Mouse (Mus musculus): ENCODE measurements around the gene Pop5. TPM values are rescaled to one million over a fixed set of nuclear protein-coding genes. Genes with fewer than 3 reads are reported as not detected.
A peak's percentile ranks its signal among the peaks of the same experiment; 100 is the strongest.

Gene Pop5
- polyA plus RNA-seq, 1 experiment from 2014 or later: 114 TPM

DNA sequence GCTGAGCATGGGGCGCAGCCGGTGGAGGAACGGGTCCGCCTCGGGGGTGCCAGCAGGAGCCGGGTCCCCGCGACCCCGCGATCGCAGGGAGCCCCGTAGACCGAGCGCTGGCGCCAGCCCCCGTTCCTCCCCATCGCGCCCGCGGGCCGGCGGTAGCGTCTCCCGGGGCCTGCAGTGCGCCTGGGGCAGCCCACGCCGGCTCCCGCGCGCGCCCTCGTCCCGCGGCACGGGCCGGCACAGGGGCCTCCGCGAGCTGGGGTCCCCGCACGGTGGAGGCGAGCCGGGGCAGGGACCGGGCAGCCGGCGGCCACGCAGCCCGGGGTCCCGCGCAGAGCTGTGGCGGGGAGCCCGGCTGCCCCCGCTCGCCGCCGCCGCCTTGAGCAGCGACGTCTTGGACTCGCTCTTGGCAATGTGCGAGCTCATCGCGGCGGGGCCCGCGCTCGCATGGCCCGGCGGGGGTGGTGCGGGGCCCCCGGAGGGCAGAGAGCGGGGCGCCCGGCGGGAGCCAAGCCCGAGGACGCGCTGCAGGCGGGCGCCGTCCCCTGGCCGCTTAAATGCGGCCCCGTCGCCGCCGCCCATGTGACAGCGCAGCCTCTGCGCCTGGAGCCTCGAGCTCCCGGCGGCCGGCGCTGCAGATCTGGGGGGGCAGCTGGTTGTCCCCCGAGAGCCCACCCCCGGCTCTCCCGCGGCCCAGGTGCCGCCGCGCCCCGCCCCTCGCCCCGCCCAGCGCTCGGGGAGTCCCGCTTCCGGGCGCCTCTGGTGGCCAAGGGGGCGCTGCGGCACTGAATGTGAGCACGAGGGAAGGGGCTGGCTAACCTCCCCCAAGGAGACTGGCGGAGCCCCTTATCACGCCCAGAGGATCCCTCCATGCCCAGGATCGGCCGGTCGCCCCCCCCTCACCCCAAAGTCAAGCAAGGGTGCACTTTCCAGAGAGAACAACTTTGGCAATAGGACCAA, 41.7 kb upstream of the Pop5 start, which contains the start of gene Cabp1:
Gene Cabp1, minus strand, starts transcription at position 713 of the 957 bp plus-strand sequence.
- peak within 1 kb of the TSS; percentile 80 for H3K9ac ChIP-seq
- H3K4me2 ChIP-seq (replicated peaks): peak within 1 kb of the TSS; percentile 99
- H3K9me3 ChIP-seq (ENCODE audit: control insufficient read depth, low read length): no peaks in the 10 kb centered on the region
- H3K27me3 ChIP-seq (ENCODE audit: control insufficient read depth, insufficient read depth, low read length): peaks cover 47% of the 10 kb centered on the region
- DNase-seq (ENCODE audit: low spot score) (peak; percentile 68), ATAC-seq (ENCODE audit: low FRiP score) (peak; percentile 64)
- H3K4me3 ChIP-seq (replicated peaks; ENCODE audit: low read length): peak within 1 kb of the TSS; percentile 70
- H3K36me3 ChIP-seq (replicated peaks; ENCODE audit: control insufficient read depth, insufficient read depth): no peaks in the 10 kb centered on the region
- peak within 1 kb of the TSS; percentile 69 for H3K27ac ChIP-seq
- WGBS: under 1% methylated on average over 112 of the region's 116 CpGs
- peaks cover 14% of the 10 kb centered on the region for H3K4me1 ChIP-seq (replicated peaks; ENCODE audit: control insufficient read depth, insufficient read depth, low read length)

DNA sequence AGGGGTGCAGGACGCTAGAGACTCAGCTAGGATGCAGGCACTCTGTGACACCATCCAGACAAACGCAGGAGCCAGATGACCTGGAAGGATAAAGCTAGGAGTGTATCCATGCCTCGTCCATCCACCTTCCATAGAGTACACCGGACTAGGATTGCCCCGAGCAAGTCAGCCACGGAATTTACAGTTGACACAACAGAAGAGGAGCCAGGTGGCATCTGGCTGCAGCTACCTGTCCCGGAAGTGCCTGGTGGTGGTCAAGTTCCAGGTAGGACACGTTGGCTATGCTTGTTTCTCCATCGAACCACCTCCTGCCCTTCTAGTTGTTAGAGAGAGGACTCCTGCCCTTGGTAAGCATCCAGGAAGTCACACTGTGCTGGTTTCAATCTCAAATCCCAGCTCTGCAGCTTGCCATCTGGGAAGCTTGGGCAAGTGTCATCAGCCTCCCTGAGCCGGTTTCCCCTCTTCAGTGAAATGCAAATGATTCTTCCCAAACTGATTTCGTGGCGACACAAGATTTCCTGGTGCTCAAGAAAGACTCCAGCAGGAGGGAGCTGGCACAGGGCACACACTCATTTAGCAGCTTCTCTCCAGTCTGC, 40.9 kb upstream of the Pop5 start:
- H3K36me3 ChIP-seq (replicated peaks; ENCODE audit: control insufficient read depth, insufficient read depth): no peaks in the 10 kb centered on the region
- 4% methylated on average over 12 of the region's 12 CpGs for WGBS
- peak overlapping the region; percentile 70 for H3K4me3 ChIP-seq (replicated peaks; ENCODE audit: low read length)
- peaks cover 14% of the 10 kb centered on the region for H3K4me1 ChIP-seq (replicated peaks; ENCODE audit: control insufficient read depth, insufficient read depth, low read length)
- peak; percentile 22; the same call in 1 of the 2 replicates for ATAC-seq (ENCODE audit: low FRiP score)
- H3K27me3 ChIP-seq (ENCODE audit: control insufficient read depth, insufficient read depth, low read length): peaks cover 43% of the 10 kb centered on the region
- H3K27ac ChIP-seq: peak overlapping the region; percentile 14; the same call in 1 of the 2 replicates
- H3K9ac ChIP-seq: no peak overlapping the region; the same call in 1 of the 2 replicates
- DNase-seq (ENCODE audit: low spot score): no peak
- H3K4me2 ChIP-seq (replicated peaks): peak overlapping the region; percentile 99
- no peaks in the 10 kb centered on the region for H3K9me3 ChIP-seq (ENCODE audit: control insufficient read depth, low read length)

DNA sequence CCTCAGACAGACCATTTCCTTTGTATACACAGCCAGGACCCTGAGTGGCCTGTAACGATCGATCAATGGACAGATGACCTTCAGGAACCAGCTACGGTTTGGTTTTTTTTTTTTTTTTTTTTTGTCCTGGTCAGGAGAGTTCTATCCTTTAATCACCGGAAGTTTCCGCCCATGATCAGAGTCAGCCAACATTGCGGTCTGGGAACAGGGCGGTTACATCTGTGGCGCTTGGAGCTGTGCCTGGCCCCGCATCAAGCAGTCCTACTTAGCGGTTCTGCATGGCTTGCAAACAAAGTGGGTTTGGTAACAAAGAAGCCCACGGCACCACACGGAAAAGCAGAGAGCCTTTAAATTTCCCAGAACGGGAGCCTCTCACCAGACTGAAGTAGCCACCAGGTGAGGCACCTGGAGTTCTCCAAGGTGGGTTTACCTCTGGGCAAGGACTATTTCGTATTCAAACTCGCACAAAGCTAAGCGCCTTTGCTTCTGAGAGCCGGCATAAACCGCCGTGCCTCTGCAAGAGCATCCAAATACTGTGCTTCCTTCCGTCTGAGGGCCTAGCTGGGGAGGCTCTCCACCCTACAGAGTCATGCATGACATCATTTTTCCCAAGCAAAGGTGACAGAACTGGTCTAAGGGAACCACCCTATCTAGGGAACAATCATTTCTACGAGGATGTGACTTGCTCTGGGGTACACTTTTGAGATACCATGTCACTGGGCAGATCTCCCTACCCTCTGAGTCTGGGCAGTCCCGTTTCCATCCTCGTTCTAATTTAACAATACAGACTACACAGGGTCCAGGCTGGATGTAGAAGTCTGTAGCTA, 31.7 kb upstream of the Pop5 start:
- WGBS: 9% methylated on average over 23 of the region's 23 CpGs
- H3K4me2 ChIP-seq (replicated peaks): peak overlapping the region; percentile 56

DNA sequence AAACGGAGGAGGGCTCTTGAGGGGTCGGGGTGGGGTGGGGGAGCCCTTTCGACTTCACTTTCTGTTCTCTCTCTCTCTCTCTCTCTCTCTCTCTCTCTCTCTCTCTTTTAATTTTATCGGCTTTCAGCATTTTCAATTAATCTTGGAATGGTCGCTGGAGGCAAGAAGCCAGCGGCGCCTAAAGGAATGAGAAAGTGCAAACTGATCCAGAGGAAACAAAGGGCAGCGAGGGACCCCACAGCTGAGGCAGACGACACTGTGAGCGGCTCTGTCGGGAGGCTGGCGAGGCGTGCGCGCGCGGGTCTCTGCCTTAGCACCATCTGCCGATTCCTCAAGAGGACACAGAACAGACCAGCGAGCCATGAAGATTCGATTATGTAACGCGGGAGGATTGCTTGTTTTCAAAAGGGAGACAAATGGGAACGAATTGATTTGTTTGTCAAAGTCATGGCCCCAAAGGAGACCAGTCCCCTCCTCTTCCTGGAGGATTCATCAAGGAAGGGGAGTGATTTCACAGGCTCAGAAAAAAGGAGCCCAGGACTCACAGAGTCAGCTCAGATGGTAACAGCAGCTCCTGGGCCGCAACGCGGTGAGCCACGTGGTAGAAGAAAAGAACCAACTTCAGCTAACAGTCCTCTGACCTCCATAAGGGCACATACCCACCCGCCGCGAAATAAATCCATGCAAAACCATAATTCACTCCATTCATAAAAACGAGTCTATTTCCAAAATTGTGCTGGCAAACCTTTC, 30.9 kb upstream of the Pop5 start:
- no peaks in the 10 kb centered on the region for H3K9me3 ChIP-seq (ENCODE audit: control insufficient read depth, low read length)

More for the DNA sequence above, 31.7 kb upstream of the Pop5 start:
- ATAC-seq (ENCODE audit: low FRiP score): peak; percentile 37; the same call in 1 of the 2 replicates
- Histone ChIP-seq H3K4me1 (replicated peaks; ENCODE audit: control insufficient read depth, insufficient read depth, low read length) (peaks cover 12% of the 10 kb centered on the region; the same call in 1 of the 2 replicates), H3K27ac (peak overlapping the region; percentile 61), H3K36me3 (replicated peaks; ENCODE audit: control insufficient read depth, insufficient read depth) (no peaks in the 10 kb centered on the region), H3K4me3 (replicated peaks; ENCODE audit: low read length) (peak overlapping the region; percentile 22), H3K9ac (peak overlapping the region; percentile 50), H3K27me3 (ENCODE audit: control insufficient read depth, insufficient read depth, low read length) (no peaks in the 10 kb centered on the region; the same call in 1 of the 2 replicates), H3K9me3 (ENCODE audit: control insufficient read depth, low read length) (no peaks in the 10 kb centered on the region)
- DNase-seq (ENCODE audit: low spot score): no peak

DNA sequence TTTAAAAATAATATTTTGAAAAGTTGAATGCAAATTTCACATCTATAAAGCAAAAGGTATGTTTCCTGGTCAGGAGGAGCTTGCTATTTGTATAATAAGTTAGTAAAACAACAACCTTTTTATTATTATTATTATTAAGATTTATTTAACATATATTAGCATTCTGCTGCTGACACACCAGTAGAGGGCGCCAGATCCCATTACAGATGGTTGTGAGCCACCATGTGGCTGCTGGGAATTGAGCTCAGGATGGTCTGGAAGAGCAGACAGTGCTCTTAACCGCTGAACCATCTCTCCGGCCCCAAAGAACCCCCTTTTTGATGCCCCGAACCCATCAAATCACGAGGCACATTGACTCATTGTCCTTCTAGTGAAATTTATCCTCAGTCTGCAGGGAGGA, 28.4 kb upstream of the Pop5 start:
- Histone ChIP-seq H3K4me2 (replicated peaks) (no peak overlapping the region), H3K36me3 (replicated peaks; ENCODE audit: control insufficient read depth, insufficient read depth) (no peaks in the 10 kb centered on the region)
- ATAC-seq (ENCODE audit: low FRiP score): no peak

More for the DNA sequence above, 30.9 kb upstream of the Pop5 start:
- Histone ChIP-seq H3K4me1 (replicated peaks; ENCODE audit: control insufficient read depth, insufficient read depth, low read length) (peaks cover 12% of the 10 kb centered on the region; the same call in 1 of the 2 replicates), H3K36me3 (replicated peaks; ENCODE audit: control insufficient read depth, insufficient read depth) (no peaks in the 10 kb centered on the region), H3K27ac (peak overlapping the region; percentile 61), H3K9ac (peak overlapping the region; percentile 50), H3K27me3 (ENCODE audit: control insufficient read depth, insufficient read depth, low read length) (no peaks in the 10 kb centered on the region; the same call in 1 of the 2 replicates), H3K4me2 (replicated peaks) (peak overlapping the region; percentile 56), H3K4me3 (replicated peaks; ENCODE audit: low read length) (peak overlapping the region; percentile 22)
- 3% methylated on average over 31 of the region's 31 CpGs for WGBS
- ATAC-seq (ENCODE audit: low FRiP score): peak; percentile 80; the same call in 1 of the 2 replicates
- DNase-seq (ENCODE audit: low spot score): peak; percentile 70

DNA sequence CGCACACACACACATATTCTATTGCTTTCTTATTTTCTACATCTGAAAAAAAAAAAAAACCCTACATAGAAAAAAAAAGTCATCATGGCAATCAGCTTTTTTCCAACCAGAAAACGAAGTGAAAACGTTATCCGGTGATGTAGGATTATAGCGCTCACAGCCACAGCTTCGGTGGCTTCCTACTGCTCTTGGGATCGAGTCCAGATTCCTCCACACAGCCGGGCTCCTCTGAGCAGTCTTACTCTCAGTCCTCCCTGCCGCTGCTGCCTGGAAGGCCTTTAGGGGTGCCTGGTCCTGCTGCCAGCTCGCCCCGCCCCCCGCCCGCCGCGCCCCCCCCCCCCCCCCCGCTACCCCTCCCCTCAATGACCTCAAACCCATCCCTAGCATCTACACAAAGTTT, 27.7 kb upstream of the Pop5 start:
- Histone ChIP-seq H3K9ac (no peak overlapping the region), H3K4me1 (replicated peaks; ENCODE audit: control insufficient read depth, insufficient read depth, low read length) (peaks cover 12% of the 10 kb centered on the region; the same call in 1 of the 2 replicates), H3K9me3 (ENCODE audit: control insufficient read depth, low read length) (no peaks in the 10 kb centered on the region), H3K36me3 (replicated peaks; ENCODE audit: control insufficient read depth, insufficient read depth) (no peaks in the 10 kb centered on the region), H3K27me3 (ENCODE audit: control insufficient read depth, insufficient read depth, low read length) (no peaks in the 10 kb centered on the region; the same call in 1 of the 2 replicates), H3K4me2 (replicated peaks) (no peak overlapping the region), H3K4me3 (replicated peaks; ENCODE audit: low read length) (no peak overlapping the region), H3K27ac (no peak overlapping the region)
- DNase-seq (ENCODE audit: low spot score): no peak
- 16% methylated on average over 9 of the region's 16 CpGs for WGBS
- no peak for ATAC-seq (ENCODE audit: low FRiP score)

More for the DNA sequence above, 28.4 kb upstream of the Pop5 start:
- Histone ChIP-seq H3K9me3 (ENCODE audit: control insufficient read depth, low read length) (no peaks in the 10 kb centered on the region), H3K4me3 (replicated peaks; ENCODE audit: low read length) (no peak overlapping the region), H3K27me3 (ENCODE audit: control insufficient read depth, insufficient read depth, low read length) (no peaks in the 10 kb centered on the region; the same call in 1 of the 2 replicates), H3K4me1 (replicated peaks; ENCODE audit: control insufficient read depth, insufficient read depth, low read length) (peaks cover 12% of the 10 kb centered on the region; the same call in 1 of the 2 replicates), H3K9ac (no peak overlapping the region), H3K27ac (no peak overlapping the region)
- no peak for DNase-seq (ENCODE audit: low spot score)
- WGBS: 62% methylated on average over 5 of the region's 5 CpGs

DNA sequence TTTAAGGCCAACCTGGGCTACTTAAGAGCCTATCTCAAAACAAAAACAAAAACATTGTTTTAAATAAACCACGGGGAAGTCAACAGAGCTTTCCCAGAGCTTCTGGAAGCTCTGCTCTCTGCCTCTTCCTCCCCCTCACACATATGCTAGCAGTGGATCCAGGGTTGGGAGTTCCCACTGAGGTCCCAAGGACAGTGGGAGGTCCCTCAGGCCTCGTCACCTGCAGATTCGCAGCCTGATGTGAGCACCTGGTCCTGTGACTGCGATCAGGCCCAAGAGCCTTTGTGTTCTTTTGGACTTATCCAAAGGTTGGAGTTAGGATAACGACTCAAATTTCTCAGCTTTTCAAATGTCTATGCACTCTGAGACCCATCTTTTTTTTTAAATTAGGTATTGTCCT, 27.0 kb upstream of the Pop5 start:
- WGBS: 62% methylated on average over 5 of the region's 5 CpGs
- Histone ChIP-seq H3K4me3 (replicated peaks; ENCODE audit: low read length) (no peak overlapping the region), H3K36me3 (replicated peaks; ENCODE audit: control insufficient read depth, insufficient read depth) (no peaks in the 10 kb centered on the region), H3K27ac (no peak overlapping the region), H3K27me3 (ENCODE audit: control insufficient read depth, insufficient read depth, low read length) (no peaks in the 10 kb centered on the region), H3K9ac (no peak overlapping the region), H3K4me1 (replicated peaks; ENCODE audit: control insufficient read depth, insufficient read depth, low read length) (peaks cover 11% of the 10 kb centered on the region; the same call in 1 of the 2 replicates), H3K9me3 (ENCODE audit: control insufficient read depth, low read length) (no peaks in the 10 kb centered on the region), H3K4me2 (replicated peaks) (no peak overlapping the region)
- ATAC-seq (ENCODE audit: low FRiP score) (no peak), DNase-seq (ENCODE audit: low spot score) (no peak)

DNA sequence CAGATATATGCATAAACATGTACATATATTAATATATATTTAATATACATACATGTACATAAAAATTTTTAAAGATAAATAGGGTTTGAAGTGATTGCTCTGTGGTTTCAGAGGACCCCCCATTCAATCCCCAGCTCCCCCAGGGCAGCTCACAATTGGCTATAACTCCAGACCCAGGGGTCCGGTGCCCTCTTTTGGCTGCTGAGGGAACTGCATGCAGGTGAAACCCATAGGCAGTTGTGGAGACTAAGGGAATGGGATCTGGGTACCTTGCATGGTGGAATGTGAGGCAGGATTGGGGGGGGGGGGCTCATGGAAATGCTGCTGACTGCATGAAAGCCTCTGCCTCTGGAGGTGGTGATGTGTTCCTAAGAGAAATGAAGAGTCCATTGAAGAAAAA, 25.3 kb upstream of the Pop5 start:
- Histone ChIP-seq H3K4me2 (replicated peaks) (no peak overlapping the region), H3K9me3 (ENCODE audit: control insufficient read depth, low read length) (no peaks in the 10 kb centered on the region), H3K27ac (no peak overlapping the region), H3K4me1 (replicated peaks; ENCODE audit: control insufficient read depth, insufficient read depth, low read length) (0 out of 2 replicates have a peak, but pooled peaks cover 2% of the 10 kb centered on the region), H3K36me3 (replicated peaks; ENCODE audit: control insufficient read depth, insufficient read depth) (no peaks in the 10 kb centered on the region), H3K4me3 (replicated peaks; ENCODE audit: low read length) (no peak overlapping the region), H3K9ac (no peak overlapping the region), H3K27me3 (ENCODE audit: control insufficient read depth, insufficient read depth, low read length) (peaks cover 5% of the 10 kb centered on the region; the same call in 1 of the 2 replicates)
- WGBS: 18% methylated on average over 1 of the region's 1 CpGs
- no peak for ATAC-seq (ENCODE audit: low FRiP score)
- DNase-seq (ENCODE audit: low spot score): no peak
